Mouse (Mus musculus) kidney, adult 2 months (tissue): Measurements from ENCODE around the gene Samd8. TPM values are rescaled to one million over a fixed set of nuclear protein-coding genes. Genes with fewer than 3 reads are reported as not detected.

Source experiments
- DNase-seq: peaks from one replicate; pipeline ENCODE4 v3.0.0; 2021
- H3K27ac ChIP-seq: fragments of 200-500 bp; 2 replicates; pipeline ENCODE4 v1.5.1; 2012; ENCODE audit warnings: low read depth, low read length, control low read depth, inconsistent platforms; ENCODE audit not compliant: insufficient read depth
- H3K27me3 ChIP-seq: fragments of 200-500 bp; replicated peaks from 2 replicates; pipeline ENCODE4 v1.6.1; 2012; ENCODE audit warnings: mild to moderate bottlenecking, moderate library complexity, low read length, inconsistent platforms; ENCODE audit not compliant: control insufficient read depth, insufficient read depth
- H3K36me3 ChIP-seq: fragments of 200-500 bp; 2 replicates; pipeline ENCODE4 v1.6.1; 2012; ENCODE audit warnings: mild to moderate bottlenecking, moderate library complexity, low read length, inconsistent platforms; ENCODE audit not compliant: control insufficient read depth, insufficient read depth
- H3K4me1 ChIP-seq: fragments of 200-500 bp; 2 replicates; pipeline ENCODE4 v1.6.1; 2011; ENCODE audit warnings: low read length; ENCODE audit not compliant: control insufficient read depth, insufficient read depth
- H3K4me3 ChIP-seq: fragments of 200-500 bp; 2 replicates; pipeline ENCODE4 v1.5.1; 2011; ENCODE audit warnings: mild to moderate bottlenecking, low read depth, low read length, control low read depth; ENCODE audit not compliant: insufficient read depth
- CTCF ChIP-seq: fragments of 200-500 bp; conservative IDR thresholded peaks from 2 replicates; pipeline ENCODE4 v1.5.1; 2011; ENCODE audit warnings: low read depth, mild to moderate bottlenecking, control low read depth, low read length, moderate library complexity, mixed read lengths; ENCODE audit not compliant: insufficient read depth, insufficient read length
- POLR2A ChIP-seq: fragments of 200-500 bp; IDR thresholded peaks from one replicate; pipeline ENCODE4 v1.6.1; 2011; ENCODE audit warnings: low read depth, low read length, control low read depth
- WGBS: fragments of 180-500 bp; shearing (Covaris S2); methylation state at CpG from one replicate; pipeline ENCODE4 v1.1.7; 2018; 5-methylcytosine and 5-hydroxymethylcytosine counted together
- polyA plus RNA-seq: library from polyadenylated mRNA; depleted of rRNA; stranded (reverse); fragments of >200 nt; gene quantifications from 2 replicates; pipeline ENCODE4 v1.2.3, GENCODE M21; 2012

Gene Samd8
- polyA plus RNA-seq, 1 experiment = 21.1 TPM

- no peak within 1 kb of the TSS for H3K4me3 ChIP-seq
- no peaks in the 10 kb centered on the region for H3K36me3 ChIP-seq
- DNase-seq = no peak
- H3K4me1 ChIP-seq = no peaks in the 10 kb centered on the region
- no peak for TF ChIP-seq CTCF
- no peak for TF ChIP-seq POLR2A
- H3K27me3 ChIP-seq = no peaks in the 10 kb centered on the region
- H3K27ac ChIP-seq = no peak within 1 kb of the TSS
- 74% methylated on average over 5 of the region's 5 CpGs for WGBS
These were observed 35.8 kb upstream of the Samd8 start, which contains the start of gene Dupd1 for GRCm38 (mm10) chr14:21714486-21714885. TSS of gene Dupd1 (minus strand) at chr14:21714576.

- DNase-seq = no peak
- WGBS = 56% methylated on average over 17 of the region's 17 CpGs
- H3K4me3 ChIP-seq = no peak overlapping the region
These were observed 30.5 kb upstream of the Samd8 start for GRCm38 (mm10) chr14:21719646-21720383.

GRCm38 (mm10) chr14:21720430-21721205, 29.7 kb upstream of the Samd8 start:
- peaks cover 2% of the 10 kb centered on the region; the same call in 1 of the 2 replicates for H3K4me1 ChIP-seq
- no peaks in the 10 kb centered on the region for H3K27me3 ChIP-seq
- no peak overlapping the region for H3K4me3 ChIP-seq
- TF ChIP-seq CTCF = no peak
- no peak for TF ChIP-seq POLR2A
- no peaks in the 10 kb centered on the region for H3K36me3 ChIP-seq
- WGBS = 59% methylated on average over 4 of the region's 4 CpGs
- H3K27ac ChIP-seq = no peak overlapping the region
- no peak for DNase-seq

More at GRCm38 (mm10) chr14:21719646-21720383, 30.5 kb upstream of the Samd8 start:
- TF ChIP-seq CTCF (no peak), POLR2A (no peak)
- Histone ChIP-seq H3K27ac (no peak overlapping the region), H3K36me3 (no peaks in the 10 kb centered on the region), H3K27me3 (no peaks in the 10 kb centered on the region), H3K4me1 (peaks cover 2% of the 10 kb centered on the region; the same call in 1 of the 2 replicates)

- peak; percentile 16 for DNase-seq
- H3K27ac ChIP-seq = no peak overlapping the region
- H3K27me3 ChIP-seq = no peaks in the 10 kb centered on the region
- H3K36me3 ChIP-seq = no peaks in the 10 kb centered on the region
- no peak overlapping the region for H3K4me3 ChIP-seq
- WGBS = 76% methylated on average over 8 of the region's 8 CpGs
- H3K4me1 ChIP-seq = peaks cover 2% of the 10 kb centered on the region; the same call in 1 of the 2 replicates
- no peak for TF ChIP-seq CTCF
- TF ChIP-seq POLR2A = no peak
These were observed 28.2 kb upstream of the Samd8 start for GRCm38 (mm10) chr14:21722021-21722698.

- no peaks in the 10 kb centered on the region for H3K4me1 ChIP-seq
- DNase-seq = no peak
- H3K36me3 ChIP-seq = no peaks in the 10 kb centered on the region
- 67% methylated on average over 6 of the region's 6 CpGs for WGBS
- no peaks in the 10 kb centered on the region for H3K27me3 ChIP-seq
- H3K4me3 ChIP-seq = no peak overlapping the region
- TF ChIP-seq POLR2A (no peak), CTCF (no peak)
- no peak overlapping the region for H3K27ac ChIP-seq
These were observed 21.1 kb upstream of the Samd8 start for GRCm38 (mm10) chr14:21729031-21729732.

- no peak for DNase-seq
- WGBS = 95% methylated on average over 4 of the region's 4 CpGs
- Histone ChIP-seq H3K4me1 (no peaks in the 10 kb centered on the region), H3K27ac (no peak overlapping the region), H3K27me3 (no peaks in the 10 kb centered on the region), H3K4me3 (no peak overlapping the region), H3K36me3 (no peaks in the 10 kb centered on the region)
- TF ChIP-seq CTCF = no peak
- no peak for TF ChIP-seq POLR2A
These were observed 20.4 kb upstream of the Samd8 start for GRCm38 (mm10) chr14:21729936-21730335.
